ENCODE assay signal across 27 mouse cellular contexts in the genomic region with DNA sequence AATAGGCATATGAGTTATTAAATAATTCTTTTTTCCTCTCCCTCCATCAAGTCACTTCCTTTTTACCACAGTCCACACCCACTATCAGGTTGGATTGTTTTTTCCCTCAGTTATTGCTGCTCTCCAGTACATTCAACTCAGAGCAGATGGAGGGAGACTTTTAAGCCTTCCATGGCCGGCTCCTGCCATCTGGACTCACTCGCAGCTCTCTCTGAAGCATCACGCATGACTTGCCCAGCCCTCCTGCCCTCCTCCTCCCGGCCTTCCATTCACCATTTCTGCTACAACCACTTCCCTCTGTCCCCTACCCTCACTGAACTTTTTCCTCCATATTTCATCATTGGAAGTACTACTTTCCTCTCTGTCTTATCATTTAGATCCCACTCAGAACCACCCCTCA. TPM values are rescaled to one million over a fixed set of nuclear protein-coding genes. Genes with fewer than 3 reads are reported as not detected.
DNase-seq lines count a peak whose midpoint lies in the region; TF ChIP-seq lines count a peak whose summit lies in the region.
"Had no signal": no experiment of that assay in that cellular context is flagged by ENCODE, and none has a peak within 500 bp of the region (broad histone marks: within the 10 kb centered on the region; RNA-seq: fewer than 3 reads in every experiment).

No protein-coding gene starts in this region.

- no peak for TF ChIP-seq CTCF in brain, embryonic 14.5 days (IDR thresholded peaks at IDR 0.05; ENCODE audit: borderline replicate concordance, extremely low read depth, insufficient read depth, insufficient read length)

- no peak for TF ChIP-seq POLR2A in brain, embryonic 14.5 days (IDR thresholded peaks at IDR 0.05; ENCODE audit: borderline replicate concordance, extremely low read depth, insufficient read depth, insufficient read length, poor library complexity, severe bottlenecking)

- peak; percentile 23 for DNase-seq in heart, adult 11 months
- DNase-seq in heart, adult 8-10 months (ENCODE audit: low spot score), result no peak
- peak; percentile 35 for DNase-seq in brain, embryonic 14.5 days (ENCODE audit: low read depth)
- peak; percentile 54 for DNase-seq in cerebellum, adult 8-10 months
- DNase-seq in retina, adult 2 months (ENCODE audit: low read depth, low spot score), result peak; percentile 9
- no peak for DNase-seq in gastrocnemius, postnatal 4 days (ENCODE audit: low spot score in 2 of 2)
- no peak for DNase-seq in spleen, postnatal 14 days (ENCODE audit: low spot score in 2 of 2)
- DNase-seq in left cerebral cortex, adult 11 months (ENCODE audit: low spot score), result no peak
- DNase-seq: embryo, embryonic 11 days; gastrocnemius, adult 2 months; heart, adult 2 months; heart, postnatal 4 days; kidney, adult 8-10 months; kidney, postnatal 14 days; lung, adult 18-20 months; lung, postnatal 14 days; midbrain, embryonic 14.5 days; right cerebral cortex, postnatal 4 days; thymus, postnatal 25 days had no signal

RNA-seq across cellular contexts. Expression of a gene that starts 19.2 kb away (rescaled TPM):
- total RNA-seq in heart, adult 8-10 months (2022), result 100 to 1,000 TPM; 758 to 914 (median 862) TPM
- not detected in 2 replicates for polyA plus RNA-seq in brain, embryonic 14.5 days (2012; rRNA removed)
- total RNA-seq in gastrocnemius, postnatal 4 days (2021), result 100 to 1,000 TPM; 105 to 205 TPM
- total RNA-seq: left cerebral cortex, adult 2 months; megakaryocyte, adult 5-6 weeks had no signal
- polyA plus RNA-seq: forebrain, embryonic 16.5 days; G1E; intestine, embryonic 14.5 days; limb, embryonic 11.5 days; midbrain, embryonic 14.5 days; neural tube, embryonic 14.5 days; testis, adult 2 months had no signal

RNA-seq across cellular contexts. Expression of a gene that starts 48.1 kb away (rescaled TPM):
- 10 to 100 TPM; 23.5 to 27.0 (median 25.3) TPM for total RNA-seq in heart, adult 8-10 months (2022)
- polyA plus RNA-seq in brain, embryonic 14.5 days (2012; rRNA removed), result 25.1 and 30.6 TPM in 2 replicates
- 10 to 100 TPM; 33.1 to 38.7 TPM for total RNA-seq in gastrocnemius, postnatal 4 days (2021)

Comparison
In these comparisons a context has a peak if more than half of its experiments do, and no peak if none do; other contexts are left out.
1. DNase-seq: peak in heart, adult 11 months (single experiment), brain, embryonic 14.5 days (single experiment), cerebellum, adult 8-10 months (single experiment) and retina, adult 2 months (single experiment); none in heart, adult 8-10 months (single experiment), gastrocnemius, postnatal 4 days (0 of 2), spleen, postnatal 14 days (0 of 2) and left cerebral cortex, adult 11 months (single experiment).